Mouse (Mus musculus): Measurements from ENCODE around the gene Stx6. TPM values are rescaled to one million over a fixed set of nuclear protein-coding genes. Genes with fewer than 3 reads are reported as not detected.

Gene Stx6
- total and polyA plus RNA-seq, 3 experiments, result 19.0 to 23.0 (median 22.2) TPM

DNA sequence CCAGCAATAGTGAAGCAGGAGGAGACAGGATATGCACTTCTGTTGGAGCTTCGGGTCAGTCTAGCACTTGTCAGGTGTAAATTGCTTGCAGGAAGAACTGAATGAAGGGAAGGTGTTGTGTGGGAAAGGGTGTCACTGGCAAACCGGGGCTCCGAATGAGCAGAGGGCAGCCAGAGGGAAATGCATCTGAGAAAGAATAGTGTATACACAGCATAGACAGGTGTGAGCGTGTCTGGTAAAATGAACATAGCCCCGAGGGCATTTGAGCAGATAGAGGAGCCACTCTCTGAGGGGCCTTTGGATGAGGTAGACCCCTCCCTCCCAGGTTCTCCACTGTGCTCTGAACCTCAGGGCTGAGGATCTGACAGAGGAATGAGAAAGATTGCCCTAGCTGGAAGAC lies 89.5 kb downstream of the Stx6 start:
- 56% methylated on average over 5 of the region's 5 CpGs for WGBS
- Histone ChIP-seq H3K27ac (no peak overlapping the region), H3K36me3 (ENCODE audit: control insufficient read depth, insufficient read depth, low read length) (no peaks in the 10 kb centered on the region), H3K9ac (ENCODE audit: low read depth, low read length) (no peak overlapping the region), H3K4me1 (ENCODE audit: control insufficient read depth, insufficient read depth, low read length) (peaks cover 2% of the 10 kb centered on the region; the same call in 1 of the 2 replicates), H3K4me3 (no peak overlapping the region), H3K27me3 (ENCODE audit: control insufficient read depth, insufficient read depth, low read length) (no peaks in the 10 kb centered on the region), H3K79me2 (replicated peaks; ENCODE audit: control insufficient read depth, insufficient read depth, low read length) (no peaks in the 10 kb centered on the region)
- peak; percentile 1 to 10 for DNase-seq
- intact Hi-C loops (cut with DNase I), result loop anchor here (5.0 kb wide), 1 partner anchor 34 kb away; no protein-coding TSS in a partner anchor
- no peak for TF ChIP-seq CTCF (IDR thresholded peaks at IDR 0.05)
- TF ChIP-seq POLR2A (IDR thresholded peaks at IDR 0.05; ENCODE audit: insufficient read depth, low read depth, low read length), result no peak
- no peak for TF ChIP-seq EP300 (IDR thresholded peaks at IDR 0.05; ENCODE audit: insufficient read depth, low read depth, low read length)

DNA sequence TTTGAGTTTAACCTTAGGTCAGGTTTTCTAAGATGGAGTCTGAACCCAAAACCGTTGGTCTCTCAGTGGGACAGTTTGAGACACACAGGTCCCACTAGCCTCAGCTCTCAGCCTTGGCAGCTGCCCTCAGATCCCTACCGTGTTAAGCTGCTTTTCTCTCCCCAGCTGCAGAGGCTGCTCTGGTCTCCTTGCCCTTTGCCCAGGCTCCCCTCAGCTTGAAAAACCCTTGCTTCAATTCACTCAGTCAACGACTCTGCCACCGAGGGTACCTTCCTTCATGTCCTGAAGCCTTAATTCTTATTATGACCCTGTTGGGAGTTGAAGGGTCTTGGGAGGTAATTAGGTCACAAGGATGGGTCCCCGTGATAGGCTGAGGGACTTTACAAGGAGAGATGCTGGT lies 91.4 kb downstream of the Stx6 start:
- WGBS, result 58% methylated on average over 5 of the region's 5 CpGs
- Histone ChIP-seq H3K79me2 (replicated peaks; ENCODE audit: control insufficient read depth, insufficient read depth, low read length) (no peaks in the 10 kb centered on the region), H3K27ac (no peak overlapping the region), H3K27me3 (ENCODE audit: control insufficient read depth, insufficient read depth, low read length) (no peaks in the 10 kb centered on the region), H3K36me3 (ENCODE audit: control insufficient read depth, insufficient read depth, low read length) (no peaks in the 10 kb centered on the region), H3K9ac (ENCODE audit: low read depth, low read length) (no peak overlapping the region), H3K4me1 (ENCODE audit: control insufficient read depth, insufficient read depth, low read length) (peaks cover 2% of the 10 kb centered on the region), H3K4me3 (no peak overlapping the region)
- DNase-seq, result no peak
- no peak for TF ChIP-seq POLR2A (IDR thresholded peaks at IDR 0.05; ENCODE audit: insufficient read depth, low read depth, low read length)
- no peak for TF ChIP-seq EP300 (IDR thresholded peaks at IDR 0.05; ENCODE audit: insufficient read depth, low read depth, low read length)
- no peak for TF ChIP-seq CTCF (IDR thresholded peaks at IDR 0.05)
- intact Hi-C loops (cut with DNase I), result loop anchor here (5.0 kb wide), 1 partner anchor 32 kb away; no protein-coding TSS in a partner anchor

DNA sequence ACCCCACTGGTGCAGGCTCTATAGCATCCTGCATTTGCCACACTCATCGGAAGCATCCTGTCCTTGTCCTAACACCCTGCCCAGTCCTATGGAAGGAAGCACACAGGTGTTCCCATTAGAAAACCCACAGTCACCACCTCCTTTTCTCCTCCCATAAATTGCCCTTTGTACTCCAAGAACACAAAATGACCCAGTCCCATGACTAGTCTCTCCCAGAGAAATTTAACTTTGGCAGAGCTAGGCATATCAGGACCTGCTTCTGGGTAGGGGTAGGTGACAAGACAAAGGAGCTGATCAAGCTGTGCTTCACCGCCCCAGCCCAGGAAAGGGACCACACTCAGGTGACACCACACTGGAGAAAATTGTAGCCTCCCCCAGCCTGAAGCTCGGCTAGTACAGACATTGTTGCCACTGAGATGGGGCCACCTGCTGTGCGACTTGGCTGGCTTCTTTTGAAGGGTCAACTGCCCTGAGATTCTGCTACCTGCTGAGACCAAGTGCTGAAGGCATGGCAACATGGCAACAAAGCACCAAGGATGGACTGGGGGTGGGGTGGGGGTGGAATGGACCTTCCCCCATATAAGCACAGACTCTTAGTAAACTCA lies 92.1 kb downstream of the Stx6 start:
- peak in 1 of 2 experiments; percentile 8 for DNase-seq
- intact Hi-C loops (cut with DNase I), result no loop called here
- H3K9ac ChIP-seq (ENCODE audit: low read depth, low read length), result no peak overlapping the region
- TF ChIP-seq CTCF (IDR thresholded peaks at IDR 0.05), result no peak
- no peak for TF ChIP-seq EP300 (IDR thresholded peaks at IDR 0.05; ENCODE audit: insufficient read depth, low read depth, low read length)
- TF ChIP-seq POLR2A (IDR thresholded peaks at IDR 0.05; ENCODE audit: insufficient read depth, low read depth, low read length), result no peak
- H3K27me3 ChIP-seq (ENCODE audit: control insufficient read depth, insufficient read depth, low read length), result no peaks in the 10 kb centered on the region
- H3K4me3 ChIP-seq, result no peak overlapping the region
- no peak overlapping the region for H3K27ac ChIP-seq
- no peaks in the 10 kb centered on the region for H3K36me3 ChIP-seq (ENCODE audit: control insufficient read depth, insufficient read depth, low read length)
- H3K4me1 ChIP-seq (ENCODE audit: control insufficient read depth, insufficient read depth, low read length), result no peaks in the 10 kb centered on the region; the same call in 1 of the 2 replicates
- H3K79me2 ChIP-seq (replicated peaks; ENCODE audit: control insufficient read depth, insufficient read depth, low read length), result no peaks in the 10 kb centered on the region
- 59% methylated on average over 4 of the region's 4 CpGs for WGBS

DNA sequence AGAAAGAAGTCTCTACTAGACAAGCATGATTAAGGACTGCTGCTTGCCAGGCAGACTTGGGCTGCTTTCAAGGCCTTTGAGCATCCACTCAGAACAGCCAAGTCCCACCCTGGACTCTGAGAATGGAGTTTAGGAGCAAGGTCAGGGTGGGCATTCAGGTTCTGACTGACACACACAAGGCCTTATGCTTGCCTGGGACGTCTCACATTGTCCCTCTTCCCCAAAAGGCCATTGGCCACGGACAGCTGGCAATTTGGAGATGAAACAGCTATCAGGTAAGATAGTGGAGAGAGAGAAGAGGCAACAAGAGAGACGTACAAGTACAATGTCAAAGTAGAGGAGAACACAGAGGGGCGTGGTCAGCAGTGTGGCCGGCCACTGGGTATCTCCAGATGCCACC lies 93.1 kb downstream of the Stx6 start:
- H3K4me3 ChIP-seq, result no peak overlapping the region
- TF ChIP-seq POLR2A (IDR thresholded peaks at IDR 0.05; ENCODE audit: insufficient read depth, low read depth, low read length) (no peak), EP300 (IDR thresholded peaks at IDR 0.05; ENCODE audit: insufficient read depth, low read depth, low read length) (no peak), CTCF (IDR thresholded peaks at IDR 0.05) (no peak)
- H3K79me2 ChIP-seq (replicated peaks; ENCODE audit: control insufficient read depth, insufficient read depth, low read length), result no peaks in the 10 kb centered on the region
- peak in 1 of 2 experiments; percentile 5 for DNase-seq
- H3K27me3 ChIP-seq (ENCODE audit: control insufficient read depth, insufficient read depth, low read length), result no peaks in the 10 kb centered on the region
- intact Hi-C loops (cut with DNase I), result no loop called here
- no peak overlapping the region for H3K27ac ChIP-seq
- no peak overlapping the region for H3K9ac ChIP-seq (ENCODE audit: low read depth, low read length)
- no peaks in the 10 kb centered on the region; the same call in 1 of the 2 replicates for H3K4me1 ChIP-seq (ENCODE audit: control insufficient read depth, insufficient read depth, low read length)
- WGBS, result 61% methylated on average over 5 of the region's 5 CpGs
- H3K36me3 ChIP-seq (ENCODE audit: control insufficient read depth, insufficient read depth, low read length), result no peaks in the 10 kb centered on the region

DNA sequence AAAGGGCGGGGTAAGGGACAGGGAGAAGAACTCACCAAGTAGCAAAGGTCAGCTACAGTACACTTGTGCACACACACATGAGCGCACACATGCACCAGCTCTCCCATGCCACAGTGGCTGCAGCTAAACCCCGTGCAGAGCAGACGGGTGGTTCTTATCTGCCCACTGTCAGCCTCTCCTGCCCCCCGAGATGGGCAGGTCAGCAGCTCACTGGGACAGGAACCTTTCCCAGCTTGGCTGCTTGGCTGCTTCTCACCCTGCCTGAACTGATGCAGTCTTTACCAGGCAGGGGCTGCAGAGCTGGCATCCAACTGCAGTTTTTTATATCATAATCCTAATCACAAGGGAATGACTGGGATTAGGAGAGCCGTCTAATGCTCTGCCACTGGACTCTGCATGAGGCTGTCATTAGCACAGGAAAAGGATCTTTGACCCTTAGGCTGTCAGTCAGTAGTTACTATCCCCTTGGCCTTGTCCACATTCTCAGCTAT lies 94.2 kb downstream of the Stx6 start:
- H3K36me3 ChIP-seq (ENCODE audit: control insufficient read depth, insufficient read depth, low read length), result no peaks in the 10 kb centered on the region
- no peak overlapping the region for H3K27ac ChIP-seq
- DNase-seq, result peak; percentile 1 to 15
- 45% methylated on average over 6 of the region's 6 CpGs for WGBS
- H3K4me1 ChIP-seq (ENCODE audit: control insufficient read depth, insufficient read depth, low read length), result no peaks in the 10 kb centered on the region; the same call in 1 of the 2 replicates
- no peak overlapping the region for H3K9ac ChIP-seq (ENCODE audit: low read depth, low read length)
- TF ChIP-seq CTCF (IDR thresholded peaks at IDR 0.05), result no peak
- no peak for TF ChIP-seq POLR2A (IDR thresholded peaks at IDR 0.05; ENCODE audit: insufficient read depth, low read depth, low read length)
- no peak for TF ChIP-seq EP300 (IDR thresholded peaks at IDR 0.05; ENCODE audit: insufficient read depth, low read depth, low read length)
- H3K27me3 ChIP-seq (ENCODE audit: control insufficient read depth, insufficient read depth, low read length), result no peaks in the 10 kb centered on the region
- no peak overlapping the region for H3K4me3 ChIP-seq
- intact Hi-C loops (cut with DNase I), result no loop called here
- H3K79me2 ChIP-seq (replicated peaks; ENCODE audit: control insufficient read depth, insufficient read depth, low read length), result no peaks in the 10 kb centered on the region

DNA sequence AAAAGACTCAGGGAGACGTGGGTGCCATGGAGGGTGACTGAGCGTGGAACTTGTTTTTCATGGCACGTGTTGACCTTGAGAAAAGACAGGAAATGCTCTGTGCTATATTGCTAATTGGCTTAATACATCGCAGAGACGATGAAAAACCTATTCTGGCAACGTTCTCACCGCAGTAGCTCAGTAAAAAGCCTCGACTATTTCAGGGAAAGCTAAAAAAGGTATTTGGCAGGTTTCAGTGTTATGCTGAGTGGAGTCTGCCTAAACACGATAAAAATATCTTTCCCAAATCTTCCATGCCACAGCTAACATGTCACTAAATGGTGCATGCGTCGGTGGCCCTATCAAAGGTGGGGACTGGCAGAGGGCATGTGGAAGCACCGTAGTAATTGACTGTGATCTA lies 94.6 kb downstream of the Stx6 start:
- H3K27ac ChIP-seq, result no peak overlapping the region
- no peak overlapping the region for H3K9ac ChIP-seq (ENCODE audit: low read depth, low read length)
- intact Hi-C loops (cut with DNase I), result no loop called here
- H3K36me3 ChIP-seq (ENCODE audit: control insufficient read depth, insufficient read depth, low read length), result no peaks in the 10 kb centered on the region
- no peak overlapping the region for H3K4me3 ChIP-seq
- TF ChIP-seq CTCF (IDR thresholded peaks at IDR 0.05), result no peak
- no peak for TF ChIP-seq EP300 (IDR thresholded peaks at IDR 0.05; ENCODE audit: insufficient read depth, low read depth, low read length)
- TF ChIP-seq POLR2A (IDR thresholded peaks at IDR 0.05; ENCODE audit: insufficient read depth, low read depth, low read length), result no peak
- peak in 1 of 2 experiments; percentile 1 for DNase-seq
- 49% methylated on average over 12 of the region's 12 CpGs for WGBS
- no peaks in the 10 kb centered on the region; the same call in 1 of the 2 replicates for H3K4me1 ChIP-seq (ENCODE audit: control insufficient read depth, insufficient read depth, low read length)
- H3K27me3 ChIP-seq (ENCODE audit: control insufficient read depth, insufficient read depth, low read length), result no peaks in the 10 kb centered on the region
- H3K79me2 ChIP-seq (replicated peaks; ENCODE audit: control insufficient read depth, insufficient read depth, low read length), result no peaks in the 10 kb centered on the region

All from heart, adult 2 months (tissue).